Mouse (Mus musculus) cerebellum, adult 11-12 months (tissue): Measurements from ENCODE around the gene Tmpo.
A peak's percentile ranks its signal among the peaks of the same experiment; 100 is the strongest.

Experiments
- DNase-seq: peaks from one replicate; pipeline ENCODE4 v3.0.0; 2022

The Tmpo gene

GRCm38 (mm10) chr10:91153894-91154503 is 27.1 kb downstream of the Tmpo start:
- no peak for DNase-seq

- no peak for DNase-seq
Observed at GRCm38 (mm10) chr10:91145413-91145812, 35.7 kb downstream of the Tmpo start.

GRCm38 (mm10) chr10:91143313-91144230 is 37.5 kb downstream of the Tmpo start:
- no peak for DNase-seq

- no peak for DNase-seq
Observed at GRCm38 (mm10) chr10:91142654-91143191, 38.4 kb downstream of the Tmpo start.

- DNase-seq: no peak
Observed at GRCm38 (mm10) chr10:91141564-91141963, 39.6 kb downstream of the Tmpo start.

- DNase-seq: no peak
Observed at GRCm38 (mm10) chr10:91139148-91139766, 41.9 kb downstream of the Tmpo start.

GRCm38 (mm10) chr10:91138317-91138716 is 42.8 kb downstream of the Tmpo start:
- no peak for DNase-seq

- no peak for DNase-seq
Observed at GRCm38 (mm10) chr10:91137400-91137799, 43.7 kb downstream of the Tmpo start.

GRCm38 (mm10) chr10:91135302-91135972 is 45.7 kb downstream of the Tmpo start:
- no peak for DNase-seq

- DNase-seq: no peak
Observed at GRCm38 (mm10) chr10:91131565-91131964, 49.5 kb downstream of the Tmpo start.

GRCm38 (mm10) chr10:91130792-91131191 is 50.3 kb downstream of the Tmpo start:
- no peak for DNase-seq

- no peak for DNase-seq
Observed at GRCm38 (mm10) chr10:91128551-91129160, 52.5 kb downstream of the Tmpo start.

GRCm38 (mm10) chr10:91127395-91127794 is 53.7 kb downstream of the Tmpo start:
- no peak for DNase-seq

- no peak for DNase-seq
Observed at GRCm38 (mm10) chr10:91126618-91127355, 54.3 kb downstream of the Tmpo start.

- DNase-seq: peak; percentile 99
Observed at GRCm38 (mm10) chr10:91123828-91124822, 57.0 kb downstream of the Tmpo start, which contains the start of gene Slc25a3. Gene Slc25a3, minus strand, starts transcription at chr10:91124059.

GRCm38 (mm10) chr10:91123281-91123827 is 57.8 kb downstream of the Tmpo start:
- no peak for DNase-seq

GRCm38 (mm10) chr10:91122646-91123045 is 58.5 kb downstream of the Tmpo start:
- DNase-seq: no peak

- no peak for DNase-seq
Observed at GRCm38 (mm10) chr10:91116958-91117357, 64.2 kb downstream of the Tmpo start.

GRCm38 (mm10) chr10:91109841-91110240 is 71.3 kb downstream of the Tmpo start:
- DNase-seq: no peak

GRCm38 (mm10) chr10:91105981-91106380 is 75.1 kb downstream of the Tmpo start:
- DNase-seq: no peak
